ENCODE assay signal across 7 mouse cellular contexts in the genomic region with DNA sequence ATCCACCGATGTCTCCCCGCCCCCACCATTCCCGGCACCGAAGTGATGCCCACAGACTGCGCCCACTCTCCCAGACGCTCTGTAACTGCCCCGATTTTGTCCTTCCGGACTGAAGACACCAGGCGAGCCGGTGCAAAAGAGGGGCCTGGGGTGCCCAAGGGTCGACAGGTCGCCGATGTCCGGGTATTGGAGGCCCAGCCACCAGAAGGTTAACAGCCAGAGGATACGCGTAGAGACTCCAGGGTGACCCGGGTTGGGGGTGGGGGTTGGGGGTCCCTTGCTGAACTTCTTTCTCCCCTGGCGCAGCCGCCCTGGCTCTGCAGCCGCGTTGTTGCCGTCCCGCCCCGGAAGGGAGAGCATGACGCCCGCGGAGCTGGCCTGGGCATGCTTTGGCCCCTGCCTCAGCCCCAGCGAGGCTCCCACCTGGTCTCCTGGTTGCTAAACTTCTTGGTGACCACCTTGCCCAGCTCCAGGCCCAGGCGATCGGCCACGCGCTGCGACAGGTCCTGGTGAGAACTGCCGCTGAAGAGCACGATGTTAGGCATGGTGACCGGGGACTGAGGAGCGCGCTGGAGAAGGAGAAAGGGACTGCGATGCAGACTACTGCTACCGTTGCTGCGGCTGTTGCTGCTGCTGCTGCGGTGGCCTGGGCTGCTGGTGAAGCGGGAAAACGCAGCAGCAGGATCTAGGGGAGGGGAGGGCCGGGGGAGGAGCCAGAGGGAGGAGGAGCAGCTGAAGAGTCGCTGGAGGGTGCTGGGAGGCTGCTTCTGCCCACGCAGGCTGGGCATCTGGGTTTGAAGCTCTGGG. TPM values are rescaled to one million over a fixed set of nuclear protein-coding genes. Genes with fewer than 3 reads are reported as not detected.
DNase-seq lines count a peak whose midpoint lies in the region; ATAC-seq lines count a peak whose summit lies in the region.

A gene (minus strand): TSS at position 703 of the 807 bp plus-strand sequence.

- H3K4me2 ChIP-seq in intestine, embryonic 15.5 days (replicated peaks), result peak within 1 kb of the TSS; percentile 74

- peaks cover 8% of the 10 kb centered on the region; the same call in 1 of the 2 replicates for H3K27me3 ChIP-seq in intestine, embryonic 15.5 days (replicated peaks)
- peaks cover 97% of the 10 kb centered on the region for H3K27me3 ChIP-seq in midbrain, embryonic 10.5 days (ENCODE audit: low read depth, poor library complexity, severe bottlenecking)

- H3K4me3 ChIP-seq in intestine, embryonic 15.5 days (replicated peaks), result peak within 1 kb of the TSS; percentile 53
- H3K4me3 ChIP-seq in midbrain, embryonic 10.5 days, result peak within 1 kb of the TSS; percentile 65

- DNase-seq in adrenal gland, adult 2 months, result peak; percentile 68
- peak; percentile 68 for DNase-seq in embryo, embryonic 11 days
- DNase-seq in gastrocnemius, postnatal 25 days, result peak; percentile 17
- DNase-seq in left cerebral cortex, postnatal 4 days, result peak; percentile 42
- DNase-seq in midbrain, embryonic 10.5 days (ENCODE audit: low spot score), result peak; percentile 65
- peak; percentile 44 for DNase-seq in right cerebral cortex, postnatal 4 days

- peak; percentile 95 for ATAC-seq in intestine, embryonic 15.5 days

- peak within 1 kb of the TSS; percentile 68 for H3K27ac ChIP-seq in intestine, embryonic 15.5 days
- H3K27ac ChIP-seq in midbrain, embryonic 10.5 days (replicated peaks), result peak within 1 kb of the TSS; percentile 88

- H3K9me3 ChIP-seq in intestine, embryonic 15.5 days, result no peaks in the 10 kb centered on the region
- no peaks in the 10 kb centered on the region for H3K9me3 ChIP-seq in midbrain, embryonic 10.5 days (replicated peaks)

- intact Hi-C loops in left cerebral cortex, postnatal 4 days (cut with DNase I), result no loop called here

- peak within 1 kb of the TSS; percentile 51 for H3K9ac ChIP-seq in intestine, embryonic 15.5 days

- H3K36me3 ChIP-seq in intestine, embryonic 15.5 days, result no peaks in the 10 kb centered on the region
- no peaks in the 10 kb centered on the region for H3K36me3 ChIP-seq in midbrain, embryonic 10.5 days

- 24% methylated on average over 47 of the region's 47 CpGs for WGBS in intestine, embryonic 15.5 days
- 29% methylated on average over 43 of the region's 47 CpGs for WGBS in midbrain, embryonic 10.5 days

- no peaks in the 10 kb centered on the region for H3K4me1 ChIP-seq in intestine, embryonic 15.5 days (replicated peaks)
- H3K4me1 ChIP-seq in midbrain, embryonic 10.5 days, result peaks cover 9% of the 10 kb centered on the region; the same call in 1 of the 2 replicates

RNA-seq across cellular contexts. Expression of the gene that starts here (rescaled TPM):
- 10 to 100 TPM; 22.4 to 23.4 TPM for total RNA-seq in adrenal gland, adult 2 months (2021)
- 16.6 and 19.9 TPM in 2 replicates for polyA plus RNA-seq in adrenal gland, adult 2 months (2012; rRNA removed)
- 1 to 10 TPM; 1.8 to 2.5 TPM for total RNA-seq in gastrocnemius, postnatal 25 days (2021)
- 32.4 and 35.6 TPM in 2 replicates for polyA plus RNA-seq in intestine, embryonic 15.5 days (2015; fragmentation: Nextera tagmentation; extraction: Ambion mirVana)
- total RNA-seq in left cerebral cortex, postnatal 4 days (2021), result 10 to 100 TPM; 20.5 to 22.9 TPM
- polyA plus RNA-seq in midbrain, embryonic 10.5 days (2016; fragmentation: Nextera tagmentation; extraction: Ambion mirVana), result 23.0 and 24.3 TPM in 2 replicates

Comparison
In these comparisons a context has a peak if more than half of its experiments do, and no peak if none do; other contexts are left out.
1. Peak in every context shown above with its lines: DNase-seq, ATAC-seq, H3K4me3 ChIP-seq and H3K27ac ChIP-seq.
2. RNA of the gene that starts here (total RNA-seq): 22.4 to 23.4 TPM in adrenal gland, adult 2 months and 20.5 to 22.9 TPM in left cerebral cortex, postnatal 4 days; 1.8 to 2.5 TPM in gastrocnemius, postnatal 25 days; every median in the first group is over 4 times any median in the second.
3. DNase-seq: peak in every context shown above with its lines; median percentile 68 in adrenal gland, adult 2 months; 68 in embryo, embryonic 11 days; 65 in midbrain, embryonic 10.5 days; 44 in right cerebral cortex, postnatal 4 days; 42 in left cerebral cortex, postnatal 4 days; 17 in gastrocnemius, postnatal 25 days.